Mouse (Mus musculus): ENCODE data around the gene Nkd2. TPM values are rescaled to one million over a fixed set of nuclear protein-coding genes. Genes with fewer than 3 reads are reported as not detected.
A peak's percentile ranks its signal among the peaks of the same experiment; 100 is the strongest.

Nkd2 gene
- polyA plus RNA-seq, 1 experiment from 2014 or later = 5.5 TPM

GRCm38 (mm10) chr13:73816338-73816737 is 31.1 kb downstream of the Nkd2 start:
- Histone ChIP-seq H3K4me2 (no peak overlapping the region), H3K27ac (ENCODE audit: poor library complexity, severe bottlenecking) (no peak overlapping the region), H3K4me3 (no peak overlapping the region), H3K27me3 (replicated peaks) (no peaks in the 10 kb centered on the region), H3K4me1 (replicated peaks) (no peaks in the 10 kb centered on the region), H3K36me3 (peaks cover 54% of the 10 kb centered on the region), H3K9ac (no peak overlapping the region), H3K9me3 (replicated peaks) (no peaks in the 10 kb centered on the region)
- WGBS = 79% methylated on average over 6 of the region's 6 CpGs
- no peak for ATAC-seq (ENCODE audit: insufficient number of reproducible peaks, low FRiP score)

- no peak for ATAC-seq (ENCODE audit: insufficient number of reproducible peaks, low FRiP score)
- no peaks in the 10 kb centered on the region for H3K27me3 ChIP-seq (replicated peaks)
- H3K4me3 ChIP-seq = no peak overlapping the region
- H3K36me3 ChIP-seq = peaks cover 76% of the 10 kb centered on the region
- H3K27ac ChIP-seq (ENCODE audit: poor library complexity, severe bottlenecking) = no peak overlapping the region
- H3K9ac ChIP-seq = no peak overlapping the region
- no peaks in the 10 kb centered on the region for H3K4me1 ChIP-seq (replicated peaks)
- no peak overlapping the region for H3K4me2 ChIP-seq
- no peaks in the 10 kb centered on the region for H3K9me3 ChIP-seq (replicated peaks)
- 85% methylated on average over 7 of the region's 7 CpGs for WGBS
These were observed 33.2 kb downstream of the Nkd2 start for GRCm38 (mm10) chr13:73814181-73814580.

DNA sequence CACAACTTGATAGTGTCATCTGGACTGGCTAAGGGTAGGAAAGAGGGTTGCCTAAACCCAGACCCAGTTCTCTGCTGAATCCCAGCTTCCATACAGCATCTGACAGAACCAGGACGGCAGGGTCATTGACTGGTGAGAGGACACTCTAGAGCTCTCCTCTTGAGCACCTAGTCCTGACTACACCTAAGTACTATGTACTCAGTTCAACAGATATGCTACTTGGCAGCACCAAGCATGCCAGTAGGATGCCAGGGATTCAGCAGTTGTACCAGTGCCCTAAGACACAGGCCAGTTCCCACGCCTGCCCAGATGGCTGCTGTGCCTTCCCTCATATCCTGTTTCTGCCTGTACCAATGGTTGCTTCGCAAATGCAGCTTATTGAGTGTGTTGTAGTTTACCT is 34.5 kb downstream of the Nkd2 start:
- no peak overlapping the region for H3K4me3 ChIP-seq
- H3K36me3 ChIP-seq = peaks cover 88% of the 10 kb centered on the region
- no peaks in the 10 kb centered on the region for H3K4me1 ChIP-seq (replicated peaks)
- no peak overlapping the region for H3K4me2 ChIP-seq
- H3K9ac ChIP-seq = no peak overlapping the region
- WGBS = 88% methylated on average over 3 of the region's 3 CpGs
- no peaks in the 10 kb centered on the region for H3K27me3 ChIP-seq (replicated peaks)
- ATAC-seq (ENCODE audit: insufficient number of reproducible peaks, low FRiP score) = no peak
- no peak overlapping the region for H3K27ac ChIP-seq (ENCODE audit: poor library complexity, severe bottlenecking)
- no peaks in the 10 kb centered on the region for H3K9me3 ChIP-seq (replicated peaks)

- Histone ChIP-seq H3K36me3 (peaks cover 83% of the 10 kb centered on the region), H3K4me3 (no peak overlapping the region), H3K27ac (ENCODE audit: poor library complexity, severe bottlenecking) (peak overlapping the region; percentile 94), H3K4me1 (replicated peaks) (peaks cover 34% of the 10 kb centered on the region), H3K9me3 (replicated peaks) (no peaks in the 10 kb centered on the region), H3K27me3 (replicated peaks) (no peaks in the 10 kb centered on the region), H3K4me2 (no peak overlapping the region), H3K9ac (no peak overlapping the region)
- ATAC-seq (ENCODE audit: insufficient number of reproducible peaks, low FRiP score) = no peak
- 88% methylated on average over 5 of the region's 5 CpGs for WGBS
These were observed 42.5 kb downstream of the Nkd2 start for GRCm38 (mm10) chr13:73804914-73805313.

GRCm38 (mm10) chr13:73803450-73804178 is 43.8 kb downstream of the Nkd2 start:
- no peak overlapping the region for H3K4me3 ChIP-seq
- peaks cover 83% of the 10 kb centered on the region for H3K36me3 ChIP-seq
- 51% methylated on average over 8 of the region's 8 CpGs for WGBS
- peak overlapping the region; percentile 94 for H3K27ac ChIP-seq (ENCODE audit: poor library complexity, severe bottlenecking)
- H3K27me3 ChIP-seq (replicated peaks) = no peaks in the 10 kb centered on the region
- H3K9me3 ChIP-seq (replicated peaks) = no peaks in the 10 kb centered on the region
- peak overlapping the region; percentile 34; the same call in 1 of the 2 replicates for H3K9ac ChIP-seq
- peaks cover 35% of the 10 kb centered on the region for H3K4me1 ChIP-seq (replicated peaks)
- no peak overlapping the region for H3K4me2 ChIP-seq
- peak; percentile 86 for ATAC-seq (ENCODE audit: insufficient number of reproducible peaks, low FRiP score)

DNA sequence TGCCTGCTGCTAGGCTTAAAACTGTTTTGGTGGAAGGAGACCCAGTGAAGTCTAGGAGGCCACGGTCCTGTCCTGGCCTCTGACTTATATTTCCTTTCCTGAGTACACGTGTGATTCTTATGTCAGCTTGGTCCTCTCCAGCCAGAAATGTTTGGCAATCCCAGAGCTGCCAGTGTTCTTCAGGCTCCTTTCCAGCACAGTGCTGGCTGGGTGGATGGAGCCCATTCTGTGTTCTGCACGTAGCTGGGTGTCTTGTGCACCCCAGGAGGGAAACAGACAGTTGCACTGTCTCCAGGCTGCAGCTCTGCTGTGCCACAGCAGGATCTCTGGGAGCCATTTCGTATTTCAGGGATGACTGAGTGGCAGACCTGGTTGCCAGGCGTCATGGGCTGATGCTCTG is 48.3 kb downstream of the Nkd2 start:
- Histone ChIP-seq H3K36me3 (peaks cover 84% of the 10 kb centered on the region), H3K9me3 (replicated peaks) (no peaks in the 10 kb centered on the region), H3K4me2 (no peak overlapping the region), H3K27me3 (replicated peaks) (no peaks in the 10 kb centered on the region), H3K9ac (no peak overlapping the region), H3K4me1 (replicated peaks) (peaks cover 17% of the 10 kb centered on the region), H3K27ac (ENCODE audit: poor library complexity, severe bottlenecking) (no peak overlapping the region), H3K4me3 (no peak overlapping the region)
- no peak for ATAC-seq (ENCODE audit: insufficient number of reproducible peaks, low FRiP score)
- WGBS = 85% methylated on average over 5 of the region's 5 CpGs

- Histone ChIP-seq H3K9me3 (replicated peaks) (no peaks in the 10 kb centered on the region), H3K4me1 (replicated peaks) (no peaks in the 10 kb centered on the region), H3K36me3 (peaks cover 94% of the 10 kb centered on the region), H3K27me3 (replicated peaks) (no peaks in the 10 kb centered on the region), H3K9ac (no peak overlapping the region), H3K4me2 (no peak overlapping the region), H3K4me3 (no peak overlapping the region), H3K27ac (ENCODE audit: poor library complexity, severe bottlenecking) (no peak overlapping the region)
- ATAC-seq (ENCODE audit: insufficient number of reproducible peaks, low FRiP score) = no peak
- 66% methylated on average over 5 of the region's 5 CpGs for WGBS
These were observed 54.3 kb downstream of the Nkd2 start for GRCm38 (mm10) chr13:73793171-73793570.

DNA sequence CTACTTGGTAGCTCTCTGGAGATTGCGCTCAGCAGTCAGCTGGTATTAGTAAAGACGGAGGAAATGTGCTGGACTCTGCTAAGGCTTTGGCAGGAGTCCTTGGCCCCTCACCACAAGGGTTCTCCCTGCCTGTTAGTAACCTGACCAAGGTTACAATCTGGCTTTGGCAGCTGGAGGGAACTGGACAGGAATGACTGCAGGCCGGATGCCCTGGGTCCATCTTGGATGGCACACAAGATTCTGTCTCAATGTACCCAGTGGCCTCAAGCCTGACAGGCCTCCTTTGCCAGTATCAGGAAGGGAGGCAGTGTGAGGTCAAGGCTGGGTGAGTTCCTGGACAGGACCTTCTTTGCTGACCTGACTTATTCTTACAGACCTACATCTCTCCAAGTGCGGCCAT is 55.3 kb downstream of the Nkd2 start:
- Histone ChIP-seq H3K27me3 (replicated peaks) (no peaks in the 10 kb centered on the region), H3K9ac (no peak overlapping the region), H3K9me3 (replicated peaks) (no peaks in the 10 kb centered on the region), H3K36me3 (peaks cover 96% of the 10 kb centered on the region), H3K27ac (ENCODE audit: poor library complexity, severe bottlenecking) (no peak overlapping the region), H3K4me1 (replicated peaks) (no peaks in the 10 kb centered on the region), H3K4me3 (no peak overlapping the region), H3K4me2 (no peak overlapping the region)
- no peak for ATAC-seq (ENCODE audit: insufficient number of reproducible peaks, low FRiP score)
- WGBS = 92% methylated on average over 4 of the region's 4 CpGs

- Histone ChIP-seq H3K9ac (no peak overlapping the region), H3K9me3 (replicated peaks) (no peaks in the 10 kb centered on the region), H3K4me1 (replicated peaks) (peaks cover 26% of the 10 kb centered on the region), H3K36me3 (peaks cover 38% of the 10 kb centered on the region), H3K4me2 (no peak overlapping the region), H3K4me3 (no peak overlapping the region), H3K27ac (ENCODE audit: poor library complexity, severe bottlenecking) (no peak overlapping the region), H3K27me3 (replicated peaks) (no peaks in the 10 kb centered on the region)
- WGBS = 69% methylated on average over 5 of the region's 5 CpGs
- no peak for ATAC-seq (ENCODE audit: insufficient number of reproducible peaks, low FRiP score)
These were observed 64.9 kb downstream of the Nkd2 start for GRCm38 (mm10) chr13:73782486-73782885.

- peaks cover 59% of the 10 kb centered on the region for H3K4me1 ChIP-seq (replicated peaks)
- H3K27me3 ChIP-seq (replicated peaks) = no peaks in the 10 kb centered on the region
- no peak overlapping the region for H3K9ac ChIP-seq
- WGBS = 85% methylated on average over 3 of the region's 3 CpGs
- peaks cover 8% of the 10 kb centered on the region for H3K36me3 ChIP-seq
- H3K4me3 ChIP-seq = no peak overlapping the region
- ATAC-seq (ENCODE audit: insufficient number of reproducible peaks, low FRiP score) = no peak
- no peaks in the 10 kb centered on the region for H3K9me3 ChIP-seq (replicated peaks)
- H3K27ac ChIP-seq (ENCODE audit: poor library complexity, severe bottlenecking) = no peak overlapping the region
- no peak overlapping the region for H3K4me2 ChIP-seq
These were observed 69.9 kb downstream of the Nkd2 start for GRCm38 (mm10) chr13:73777578-73777977.

GRCm38 (mm10) chr13:73775786-73776185 is 71.6 kb downstream of the Nkd2 start:
- Histone ChIP-seq H3K36me3 (peaks cover 8% of the 10 kb centered on the region), H3K9me3 (replicated peaks) (no peaks in the 10 kb centered on the region), H3K4me3 (no peak overlapping the region), H3K27me3 (replicated peaks) (no peaks in the 10 kb centered on the region), H3K4me2 (no peak overlapping the region), H3K9ac (peak overlapping the region; percentile 37; the same call in 1 of the 2 replicates), H3K27ac (ENCODE audit: poor library complexity, severe bottlenecking) (no peak overlapping the region), H3K4me1 (replicated peaks) (peaks cover 64% of the 10 kb centered on the region)
- no peak for ATAC-seq (ENCODE audit: insufficient number of reproducible peaks, low FRiP score)
- 63% methylated on average over 4 of the region's 4 CpGs for WGBS

All from heart, embryonic 12.5 days (tissue).